Mouse (Mus musculus): ENCODE results near the gene A830031A19Rik. TPM values are rescaled to one million over a fixed set of nuclear protein-coding genes. Genes with fewer than 3 reads are reported as not detected.
A peak's percentile ranks its signal among the peaks of the same experiment; 100 is the strongest.

A830031A19Rik gene
- total RNA-seq, 1 experiment from 2014 or later = not detected

- ATAC-seq (replicated peaks; ENCODE audit: insufficient number of reproducible peaks, low FRiP score, low TSS enrichment, poor library complexity, severe bottlenecking) = no peak
Measured at GRCm38 (mm10) chr11:24079392-24080391, 4.8 kb upstream of the A830031A19Rik start.

- ATAC-seq (replicated peaks; ENCODE audit: insufficient number of reproducible peaks, low FRiP score, low TSS enrichment, poor library complexity, severe bottlenecking) = no peak
Measured at GRCm38 (mm10) chr11:24078706-24079316, 4.0 kb upstream of the A830031A19Rik start.

- peak; percentile 48 for ATAC-seq (replicated peaks; ENCODE audit: insufficient number of reproducible peaks, low FRiP score, low TSS enrichment, poor library complexity, severe bottlenecking)
Measured at GRCm38 (mm10) chr11:24077795-24078705, 3.2 kb upstream of the A830031A19Rik start, which contains the start of gene Bcl11a. Gene Bcl11a (plus strand): TSS chr11:24078056.

GRCm38 (mm10) chr11:24076821-24077730 lies 2.2 kb upstream of the A830031A19Rik start:
- ATAC-seq (replicated peaks; ENCODE audit: insufficient number of reproducible peaks, low FRiP score, low TSS enrichment, poor library complexity, severe bottlenecking) = 0 out of 2 replicates have a peak, but pooled peaks have one; percentile 8

- ATAC-seq (replicated peaks; ENCODE audit: insufficient number of reproducible peaks, low FRiP score, low TSS enrichment, poor library complexity, severe bottlenecking) = 0 out of 2 replicates have a peak, but pooled peaks have one; percentile 10
Measured at GRCm38 (mm10) chr11:24076127-24076650, 1.3 kb upstream of the A830031A19Rik start.

- no peak for ATAC-seq (replicated peaks; ENCODE audit: insufficient number of reproducible peaks, low FRiP score, low TSS enrichment, poor library complexity, severe bottlenecking)
Measured at GRCm38 (mm10) chr11:24075486-24076126, 752 bp upstream of the A830031A19Rik start.

- no peak for ATAC-seq (replicated peaks; ENCODE audit: insufficient number of reproducible peaks, low FRiP score, low TSS enrichment, poor library complexity, severe bottlenecking)
Measured at GRCm38 (mm10) chr11:24074021-24074591, 748 bp downstream of the A830031A19Rik start.

- no peak for ATAC-seq (replicated peaks; ENCODE audit: insufficient number of reproducible peaks, low FRiP score, low TSS enrichment, poor library complexity, severe bottlenecking)
Measured at GRCm38 (mm10) chr11:24065313-24065712, 9.5 kb downstream of the A830031A19Rik start.

- no peak for ATAC-seq (replicated peaks; ENCODE audit: insufficient number of reproducible peaks, low FRiP score, low TSS enrichment, poor library complexity, severe bottlenecking)
Measured at GRCm38 (mm10) chr11:24064221-24064620, 10.6 kb downstream of the A830031A19Rik start.

GRCm38 (mm10) chr11:24062495-24063096 lies 12.3 kb downstream of the A830031A19Rik start:
- ATAC-seq (replicated peaks; ENCODE audit: insufficient number of reproducible peaks, low FRiP score, low TSS enrichment, poor library complexity, severe bottlenecking) = no peak

GRCm38 (mm10) chr11:24061819-24062218 lies 13.0 kb downstream of the A830031A19Rik start:
- 0 out of 2 replicates have a peak, but pooled peaks have one; percentile 50 for ATAC-seq (replicated peaks; ENCODE audit: insufficient number of reproducible peaks, low FRiP score, low TSS enrichment, poor library complexity, severe bottlenecking)

GRCm38 (mm10) chr11:24060428-24060827 lies 14.4 kb downstream of the A830031A19Rik start:
- ATAC-seq (replicated peaks; ENCODE audit: insufficient number of reproducible peaks, low FRiP score, low TSS enrichment, poor library complexity, severe bottlenecking) = no peak

- ATAC-seq (replicated peaks; ENCODE audit: insufficient number of reproducible peaks, low FRiP score, low TSS enrichment, poor library complexity, severe bottlenecking) = no peak
Measured at GRCm38 (mm10) chr11:24059137-24059536, 15.7 kb downstream of the A830031A19Rik start.

- no peak for ATAC-seq (replicated peaks; ENCODE audit: insufficient number of reproducible peaks, low FRiP score, low TSS enrichment, poor library complexity, severe bottlenecking)
Measured at GRCm38 (mm10) chr11:24052882-24053281, 22.0 kb downstream of the A830031A19Rik start.

GRCm38 (mm10) chr11:24050032-24050757 lies 24.7 kb downstream of the A830031A19Rik start:
- no peak for ATAC-seq (replicated peaks; ENCODE audit: insufficient number of reproducible peaks, low FRiP score, low TSS enrichment, poor library complexity, severe bottlenecking)

Data from monocyte, adult 5-6 weeks (primary cell).